Mouse (Mus musculus) left cerebral cortex, postnatal 14 days (tissue): ENCODE measurements at regions not wholly inside any gene's neighbourhood (a gene's known extent, or its start where the extent isn't known, plus 50 kb on each side); places are given as distances from the start of the nearest gene placed in this dataset.

Experiments
- DNase-seq, 2 experiments: peaks; one replicate each; pipeline ENCODE4 v3.0.0; 2021 to 2022; ENCODE audit warnings: low spot score in 2 of 2, mixed read lengths in 1 of 2
- intact Hi-C: fragments of 180-260 bp; cut with DNase I; formaldehyde crosslinking; loops from one replicate; pipeline ENCODE4 v1.15.1; 2025

DNA sequence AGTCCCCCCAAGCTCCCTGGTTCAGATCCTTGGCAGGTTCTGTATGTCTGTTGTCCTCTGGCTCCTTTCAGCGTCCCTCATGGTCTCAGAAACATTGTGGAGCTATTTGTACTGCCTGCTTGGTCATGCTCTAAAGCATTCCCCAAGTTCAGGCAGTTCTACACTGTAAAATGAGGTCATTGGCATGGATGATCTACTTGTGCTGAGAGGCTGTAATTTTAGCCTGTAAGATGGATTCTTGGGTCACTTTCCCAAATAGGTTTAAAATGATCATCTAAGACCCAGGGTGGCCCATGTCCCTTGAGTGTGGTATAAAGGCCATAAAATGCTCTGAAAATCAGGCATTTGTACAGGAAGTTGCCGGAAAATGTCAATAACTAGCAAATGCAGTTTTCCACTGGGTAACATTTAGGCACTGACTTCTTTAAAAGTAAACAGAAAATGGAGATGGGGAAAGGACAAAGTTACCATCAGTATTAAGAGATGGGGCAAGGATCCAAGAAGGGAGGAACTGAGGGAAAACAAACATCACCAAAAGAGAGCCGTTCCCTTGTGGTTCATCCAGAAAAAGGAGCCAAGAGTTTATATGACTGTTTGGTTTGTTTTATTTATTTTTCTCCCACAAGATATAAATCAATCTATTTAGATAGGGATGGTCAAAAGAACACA lies 81.5 kb upstream of the Gm11232 start:
- intact Hi-C loops, result no loop called here
- DNase-seq, result no peak

DNA sequence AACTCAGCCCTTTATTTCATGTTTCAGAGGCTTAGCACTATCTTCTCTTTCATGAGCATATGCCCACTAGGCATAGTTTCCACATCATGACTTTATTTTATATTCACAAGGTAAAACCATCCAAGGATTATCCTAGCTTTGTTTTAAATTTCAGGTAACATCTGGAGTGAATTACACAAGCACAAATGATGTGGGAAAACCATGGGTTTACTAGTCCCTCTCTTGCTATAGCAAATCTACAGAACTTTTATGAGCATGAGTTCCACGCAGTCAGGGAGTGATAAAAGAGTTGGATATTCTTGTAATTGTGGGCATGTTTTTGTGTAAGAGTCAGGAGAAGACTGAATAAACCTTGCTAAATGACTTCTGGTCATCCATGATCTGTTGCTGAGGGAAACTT lies 78.0 kb upstream of the Gm11232 start:
- intact Hi-C loops, result no loop called here
- DNase-seq, result no peak

DNA sequence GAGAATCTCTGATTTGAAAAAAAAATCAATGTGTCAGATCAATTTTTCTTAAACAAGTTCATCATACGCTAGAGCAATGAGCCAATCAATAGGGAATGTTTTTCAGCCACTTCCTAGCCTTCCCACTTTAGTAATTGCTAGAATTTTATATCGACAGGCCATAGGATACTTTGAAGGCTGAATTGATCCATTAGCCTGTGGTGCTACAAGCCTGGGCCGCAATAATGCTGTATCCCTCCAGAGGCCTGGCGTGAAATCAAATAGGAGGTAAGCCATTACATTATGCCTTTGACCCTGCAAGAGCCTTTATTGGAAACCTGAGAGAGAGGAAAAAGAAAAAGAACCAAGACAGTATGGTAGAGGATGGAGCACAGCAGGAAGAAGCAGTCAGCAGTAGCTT lies 53.7 kb upstream of the Gm11232 start:
- intact Hi-C loops, result no loop called here
- DNase-seq, result no peak

DNA sequence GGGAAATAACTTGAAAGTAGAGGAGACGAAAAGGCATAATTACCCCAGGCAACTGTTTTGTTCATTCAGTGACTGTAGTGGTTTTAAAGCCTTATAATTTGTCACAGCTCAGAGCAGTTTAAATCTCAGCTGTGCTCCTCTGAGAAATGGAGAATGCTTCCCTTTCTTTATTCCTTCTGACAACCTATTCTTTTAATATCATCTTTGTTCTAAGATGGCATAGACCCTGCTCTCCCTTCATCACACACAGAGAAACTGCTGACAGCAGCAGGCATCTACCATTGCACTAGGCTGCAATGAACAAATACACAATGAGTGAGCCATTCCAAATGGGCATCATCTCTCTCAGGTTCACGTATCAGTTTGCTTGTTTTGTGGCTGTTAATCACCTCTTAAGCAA lies 50.5 kb upstream of the Gm11232 start:
- peak in 1 of 2 experiments; percentile 2 for DNase-seq
- intact Hi-C loops, result no loop called here
